Mouse (Mus musculus): Measurements from ENCODE around the gene Cyba. TPM values are rescaled to one million over a fixed set of nuclear protein-coding genes. Genes with fewer than 3 reads are reported as not detected.

Cyba gene
- total RNA-seq, 2 experiments from 2014 or later, result 40.4 to 42.1 TPM

Small RNAs within 50 kb of the gene (microRNA-seq; reads per million reads assigned to microRNA genes)
- gene Gm24366 (ENCODE audit: borderline number of aligned reads in 2 of 2), result 0 reads per million in 2 experiments

Other genes with a start within 250 kb of the Cyba start
- 10 to 100 TPM; 23.1 to 30.0 TPM for gene Zfpm1, start 150.8 kb downstream of the Cyba start, total RNA-seq (2021)
- not detected for gene Trhr2, start 72.2 kb downstream of the Cyba start, total RNA-seq (2021)
- gene Zc3h18, start 56.3 kb downstream of the Cyba start, total RNA-seq (2021), result 10 to 100 TPM; 21.4 to 23.0 TPM
- gene Il17c, start 10.9 kb downstream of the Cyba start, total RNA-seq (2021), result not detected
- gene Mvd, start 10.5 kb upstream of the Cyba start, total RNA-seq (2021), result 1 to 10 TPM; 4.5 to 5.5 TPM
- gene Snai3, start 27.8 kb upstream of the Cyba start, total RNA-seq (2021), result 1 to 10 TPM; 2.2 to 5.0 TPM
- gene Rnf166, start 43.1 kb upstream of the Cyba start, total RNA-seq (2021), result 10 to 100 TPM; 37.3 to 40.0 TPM
- 10 to 100 TPM in 1 of 2 experiments, 1 to 10 TPM in 1; 7.1 to 10.7 TPM for gene Ctu2, start 43.2 kb upstream of the Cyba start, total RNA-seq (2021)
- 10 to 100 TPM; 18.8 to 21.6 TPM for gene Piezo1, start 118.4 kb upstream of the Cyba start, total RNA-seq (2021)
- gene Cdt1, start 135.1 kb upstream of the Cyba start, total RNA-seq (2021), result 1 to 10 TPM; 2.4 to 2.5 TPM
- gene Aprt, start 144.0 kb upstream of the Cyba start, total RNA-seq (2021), result 10 to 100 TPM; 29.8 to 38.9 TPM
- 1 to 10 TPM; 3.1 to 3.5 TPM for gene Galns, start 178.5 kb upstream of the Cyba start, total RNA-seq (2021)
- 10 to 100 TPM; 65.8 to 67.9 TPM for gene Trappc2l, start 178.7 kb upstream of the Cyba start, total RNA-seq (2021)
- not detected for gene Pabpn1l, start 189.8 kb upstream of the Cyba start, total RNA-seq (2021)